Mouse (Mus musculus) limb, embryonic 11.5 days (tissue): ENCODE measurements around the gene Hdac1. TPM values are rescaled to one million over a fixed set of nuclear protein-coding genes. Genes with fewer than 3 reads are reported as not detected.

ENCODE experiments used
- ATAC-seq: fragments of 200-750 bp; cut with Nextera tagmentation; 2 replicates; pipeline ENCODE4 v1.8.0; 2017; ENCODE audit warnings: low read depth; ENCODE audit not compliant: insufficient number of reproducible peaks, low FRiP score, low TSS enrichment
- DNase-seq: peaks from one replicate; pipeline ENCODE4 v3.0.0-alpha.2; 2015; ENCODE audit warnings: low spot score
- H3K27ac ChIP-seq: fragments of 300-500 bp; sonication (generic); replicated peaks from 2 replicates; pipeline ENCODE4 v1.5.1; 2014; ENCODE audit warnings: low read depth, mild to moderate bottlenecking, low read length
- H3K27me3 ChIP-seq: fragments of 300-500 bp; sonication (generic); 2 replicates; pipeline ENCODE4 v1.6.1; 2014; ENCODE audit warnings: mild to moderate bottlenecking, low read length, mixed read lengths; ENCODE audit not compliant: control insufficient read depth, insufficient read depth
- H3K36me3 ChIP-seq: fragments of 300-500 bp; sonication (generic); 2 replicates; pipeline ENCODE4 v1.6.1; 2014; ENCODE audit warnings: mild to moderate bottlenecking, low read length, moderate library complexity, mixed read lengths; ENCODE audit not compliant: control insufficient read depth, insufficient read depth
- H3K4me1 ChIP-seq: fragments of 300-500 bp; sonication (generic); 2 replicates; pipeline ENCODE4 v1.6.1; 2014; ENCODE audit warnings: low read length, mixed read lengths; ENCODE audit not compliant: control insufficient read depth, insufficient read depth
- H3K4me2 ChIP-seq: fragments of 300-500 bp; sonication (generic); 2 replicates; pipeline ENCODE4 v1.6.1; 2014; ENCODE audit warnings: low read depth, mild to moderate bottlenecking, moderate library complexity; ENCODE audit not compliant: severe bottlenecking
- H3K4me3 ChIP-seq: fragments of 300-500 bp; sonication (generic); 2 replicates; pipeline ENCODE4 v1.5.1; 2014; ENCODE audit warnings: low read depth, low read length
- H3K9ac ChIP-seq: fragments of 300-500 bp; sonication (generic); 2 replicates; pipeline ENCODE4 v1.6.1; 2014; ENCODE audit warnings: mild to moderate bottlenecking, low read length
- H3K9me3 ChIP-seq: fragments of 300-500 bp; sonication (generic); 2 replicates; pipeline ENCODE4 v1.6.1; 2016; ENCODE audit warnings: low read length; ENCODE audit not compliant: control insufficient read depth
- WGBS: fragments of 180-500 bp; shearing (Covaris S2); extraction: QIAGEN DNeasy Blood & Tissue Kit; methylation state at CpG from one replicate; pipeline ENCODE4 v1.1.7; 2014; 5-methylcytosine and 5-hydroxymethylcytosine counted together
- polyA plus RNA-seq: library from polyadenylated mRNA; unstranded; fragments of >200 nt; fragmentation: Nextera tagmentation; extraction: Ambion mirVana; gene quantifications from 2 replicates; pipeline ENCODE4 v1.2.1, GENCODE M21; 2014

Hdac1 gene
- polyA plus RNA-seq, 1 experiment from 2014 or later: 309 TPM

DNA sequence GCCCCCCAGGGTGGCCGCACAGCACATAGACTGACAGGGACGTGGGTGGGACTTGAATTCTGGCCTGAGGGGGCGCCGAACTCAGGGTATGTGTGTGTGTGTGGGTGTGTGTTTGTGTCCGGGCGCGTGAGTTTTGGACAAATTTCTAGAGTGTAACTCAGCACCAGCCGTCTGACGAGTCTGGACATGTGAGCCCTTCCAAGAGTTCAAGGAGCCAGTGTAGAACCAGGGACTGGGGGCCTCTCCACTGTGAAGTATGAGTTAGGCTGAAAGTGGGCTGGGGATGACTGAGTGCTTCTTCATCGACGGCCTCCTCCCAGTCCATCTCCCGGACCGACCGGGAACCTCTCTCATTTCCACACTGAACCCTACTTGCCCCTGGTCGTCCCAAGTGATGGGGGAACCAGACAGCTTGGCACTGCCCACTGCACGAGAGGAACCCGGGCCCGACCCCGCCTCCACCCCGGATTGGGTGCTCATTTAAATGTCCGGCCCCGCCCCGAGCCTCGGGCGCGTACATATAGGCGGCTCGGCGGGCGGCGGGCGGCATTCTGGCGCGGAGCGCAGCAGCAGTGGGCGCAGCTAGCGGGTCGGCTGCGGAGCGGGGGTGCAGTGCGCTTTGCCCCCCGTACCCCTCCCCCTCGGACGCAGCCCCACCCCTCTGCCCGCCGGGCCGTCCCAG, 29.3 kb downstream of the Hdac1 start, which contains the start of gene Marcksl1:
Gene Marcksl1, plus strand, starts transcription at position 496 of the 682 bp plus-strand sequence.
- H3K9ac ChIP-seq: peak within 1 kb of the TSS; percentile 100
- peaks cover 10% of the 10 kb centered on the region; the same call in 1 of the 2 replicates for H3K4me1 ChIP-seq
- peak within 1 kb of the TSS; percentile 77 for H3K4me2 ChIP-seq
- 5% methylated on average over 43 of the region's 47 CpGs for WGBS
- DNase-seq (peak; percentile 96), ATAC-seq (peak; percentile 82)
- H3K9me3 ChIP-seq: no peaks in the 10 kb centered on the region
- no peaks in the 10 kb centered on the region for H3K27me3 ChIP-seq
- peak within 1 kb of the TSS; percentile 97 for H3K4me3 ChIP-seq
- H3K27ac ChIP-seq: peak within 1 kb of the TSS; percentile 97
- peaks cover 10% of the 10 kb centered on the region; the same call in 1 of the 2 replicates for H3K36me3 ChIP-seq

DNA sequence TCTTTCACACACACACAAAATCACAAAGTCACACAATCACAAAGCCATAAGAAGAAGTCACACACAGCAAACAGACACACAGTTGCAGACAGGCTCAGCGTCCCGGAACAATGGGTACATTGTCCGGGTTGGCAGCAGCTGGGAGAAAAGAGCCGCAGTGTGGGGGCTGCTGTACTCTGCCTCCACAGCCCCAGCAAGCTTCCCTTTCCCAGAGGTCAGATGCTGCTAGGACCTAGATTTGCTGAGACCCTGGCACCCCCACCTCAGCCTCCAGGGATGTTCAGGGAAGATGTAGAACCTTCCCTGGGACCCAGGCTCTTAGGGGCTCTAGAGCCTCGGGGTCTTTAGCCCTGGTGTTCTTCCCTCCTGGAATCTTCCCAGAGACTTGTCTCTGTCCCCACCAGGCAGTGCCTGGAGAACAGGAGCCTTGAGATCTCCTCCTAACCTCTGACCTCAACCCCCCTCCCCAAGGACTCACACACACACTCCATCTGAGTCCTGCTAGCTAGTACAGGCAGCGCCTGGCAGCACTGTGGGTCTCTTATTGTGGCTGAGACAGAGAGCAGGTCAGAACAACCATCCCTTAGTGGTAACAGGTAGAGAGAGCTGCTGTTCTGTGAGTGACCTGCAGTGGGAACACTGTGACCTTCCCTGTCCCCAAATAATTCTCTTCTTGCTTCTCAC, 31.0 kb downstream of the Hdac1 start:
- Histone ChIP-seq H3K4me1 (peaks cover 10% of the 10 kb centered on the region; the same call in 1 of the 2 replicates), H3K4me3 (no peak overlapping the region), H3K36me3 (no peaks in the 10 kb centered on the region), H3K27me3 (no peaks in the 10 kb centered on the region), H3K4me2 (peak overlapping the region; percentile 5; the same call in 1 of the 2 replicates), H3K9me3 (no peaks in the 10 kb centered on the region), H3K27ac (peak overlapping the region; percentile 30; the same call in 1 of the 2 replicates), H3K9ac (peak overlapping the region; percentile 17; the same call in 1 of the 2 replicates)
- ATAC-seq (no peak), DNase-seq (no peak)
- WGBS: 56% methylated on average over 6 of the region's 6 CpGs

DNA sequence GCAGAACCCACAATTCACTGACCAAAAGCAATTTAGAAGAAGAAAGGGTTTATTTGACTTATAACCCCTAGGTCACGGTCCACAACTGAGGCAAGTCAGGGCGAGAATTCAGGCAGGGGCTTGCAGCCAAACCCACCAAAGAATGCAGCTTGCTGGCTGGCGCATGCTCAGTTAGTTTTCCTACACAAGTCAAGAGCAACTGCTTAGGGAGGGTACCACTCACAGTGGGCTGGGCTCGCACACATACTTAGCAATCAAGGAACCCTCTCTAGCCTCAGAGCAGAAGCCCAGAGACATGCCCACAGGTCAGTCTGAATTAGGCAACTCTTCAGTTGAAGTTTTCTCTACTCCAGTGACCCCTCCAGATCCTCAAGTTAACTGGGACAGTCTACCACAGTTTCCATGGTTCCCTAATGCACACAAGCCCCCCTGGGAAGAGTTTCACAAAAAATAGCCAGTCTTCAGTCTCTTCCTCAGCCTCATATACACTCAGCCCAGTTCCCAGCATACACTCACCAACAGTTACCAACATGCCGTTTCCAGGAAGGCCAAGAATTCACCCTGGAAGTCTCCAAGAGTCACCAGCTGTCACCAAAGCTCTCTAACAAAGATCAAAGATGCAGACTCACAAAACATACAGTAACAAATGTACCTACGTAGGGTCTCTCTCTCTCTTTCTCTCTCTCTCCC, 31.6 kb downstream of the Hdac1 start:
- Histone ChIP-seq H3K9ac (peak overlapping the region; percentile 17; the same call in 1 of the 2 replicates), H3K9me3 (no peaks in the 10 kb centered on the region), H3K4me3 (no peak overlapping the region), H3K27ac (peak overlapping the region; percentile 30), H3K27me3 (no peaks in the 10 kb centered on the region), H3K4me2 (no peak overlapping the region), H3K4me1 (peaks cover 10% of the 10 kb centered on the region; the same call in 1 of the 2 replicates), H3K36me3 (no peaks in the 10 kb centered on the region)
- DNase-seq: no peak
- WGBS: 62% methylated on average over 6 of the region's 6 CpGs
- no peak for ATAC-seq

DNA sequence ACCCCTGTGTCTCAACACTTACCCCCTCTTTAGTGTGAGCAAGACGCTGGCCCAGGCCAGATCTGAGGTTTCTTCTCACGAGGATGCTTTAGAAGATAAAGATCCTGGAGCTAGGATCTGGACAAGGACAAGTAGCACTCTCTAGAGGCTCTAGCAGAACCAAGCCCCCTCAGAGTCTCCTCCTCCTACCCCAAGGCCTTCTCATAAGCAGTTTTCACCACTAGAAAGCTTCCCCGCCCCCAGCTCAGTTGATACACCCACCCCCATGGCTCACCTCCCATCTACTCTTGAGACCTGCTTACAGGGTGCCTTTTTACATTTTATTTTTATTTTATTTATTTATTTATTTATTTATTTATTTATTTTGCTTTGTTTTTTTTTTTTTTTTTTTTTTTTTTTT, 32.9 kb downstream of the Hdac1 start:
- Histone ChIP-seq H3K4me3 (no peak overlapping the region), H3K9ac (no peak overlapping the region), H3K36me3 (no peaks in the 10 kb centered on the region), H3K27ac (no peak overlapping the region), H3K4me1 (peaks cover 10% of the 10 kb centered on the region; the same call in 1 of the 2 replicates), H3K9me3 (no peaks in the 10 kb centered on the region), H3K4me2 (no peak overlapping the region), H3K27me3 (no peaks in the 10 kb centered on the region)
- 70% methylated on average over 3 of the region's 3 CpGs for WGBS
- no peak for ATAC-seq
- no peak for DNase-seq

DNA sequence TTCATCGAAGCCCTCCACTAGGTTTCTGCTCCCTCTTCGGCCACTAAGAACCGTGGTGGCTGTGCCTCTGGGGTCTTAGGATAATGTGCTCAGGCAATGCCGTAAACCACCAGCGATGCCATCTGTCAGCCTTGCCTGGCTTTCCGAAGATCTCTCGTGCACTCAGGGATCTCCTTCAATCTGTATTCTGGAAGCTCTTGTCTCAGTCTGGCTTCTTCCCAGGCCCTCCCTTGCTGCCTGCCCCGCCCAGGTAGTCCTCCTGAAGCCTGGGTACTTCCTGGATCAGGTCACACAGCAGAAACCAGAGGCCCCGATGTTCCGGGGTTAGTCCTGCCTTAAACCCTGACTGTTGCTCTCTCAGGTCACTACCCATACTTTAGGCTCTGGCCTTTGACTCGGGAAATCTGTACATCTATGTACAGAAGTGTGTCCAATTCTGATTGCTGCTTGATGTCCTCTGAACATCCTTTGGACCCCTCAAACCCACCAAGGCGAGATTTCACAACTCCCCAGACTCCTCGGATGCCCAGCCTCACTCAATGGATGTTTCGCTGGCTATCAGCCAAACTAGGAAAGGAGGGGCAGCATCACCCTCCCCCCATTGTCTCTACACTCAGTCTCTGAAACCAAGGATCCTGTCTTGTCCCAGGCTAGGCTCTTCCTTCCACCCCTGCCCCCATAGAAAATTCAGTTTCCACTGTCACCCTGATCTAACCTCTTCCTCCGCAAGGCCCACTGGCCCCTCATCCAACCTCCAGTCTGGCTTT, 33.5 kb downstream of the Hdac1 start:
- ATAC-seq (no peak), DNase-seq (no peak)
- Histone ChIP-seq H3K27ac (no peak overlapping the region), H3K4me3 (no peak overlapping the region), H3K36me3 (no peaks in the 10 kb centered on the region), H3K9me3 (no peaks in the 10 kb centered on the region), H3K4me2 (no peak overlapping the region), H3K4me1 (peaks cover 10% of the 10 kb centered on the region; the same call in 1 of the 2 replicates), H3K9ac (no peak overlapping the region), H3K27me3 (no peaks in the 10 kb centered on the region)
- 64% methylated on average over 15 of the region's 15 CpGs for WGBS

DNA sequence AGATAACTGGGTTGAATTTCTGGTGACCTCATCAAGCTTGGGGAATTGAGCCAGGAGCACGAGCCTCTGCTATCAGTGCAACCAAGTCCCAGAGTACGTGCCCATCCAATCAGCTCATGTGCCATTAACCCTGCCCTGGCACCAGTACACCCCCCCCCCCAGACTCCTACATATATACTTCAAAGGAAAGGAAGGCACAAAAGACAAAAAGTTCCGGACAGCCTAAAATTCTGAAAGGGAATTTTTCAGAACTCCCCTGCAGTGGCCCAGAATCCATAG, 34.3 kb downstream of the Hdac1 start:
- Histone ChIP-seq H3K4me1 (peaks cover 10% of the 10 kb centered on the region; the same call in 1 of the 2 replicates), H3K4me2 (no peak overlapping the region), H3K27me3 (no peaks in the 10 kb centered on the region), H3K9me3 (no peaks in the 10 kb centered on the region), H3K27ac (no peak overlapping the region), H3K4me3 (no peak overlapping the region), H3K9ac (no peak overlapping the region), H3K36me3 (no peaks in the 10 kb centered on the region)
- no peak for DNase-seq
- no peak for ATAC-seq
- 65% methylated on average over 3 of the region's 3 CpGs for WGBS

DNA sequence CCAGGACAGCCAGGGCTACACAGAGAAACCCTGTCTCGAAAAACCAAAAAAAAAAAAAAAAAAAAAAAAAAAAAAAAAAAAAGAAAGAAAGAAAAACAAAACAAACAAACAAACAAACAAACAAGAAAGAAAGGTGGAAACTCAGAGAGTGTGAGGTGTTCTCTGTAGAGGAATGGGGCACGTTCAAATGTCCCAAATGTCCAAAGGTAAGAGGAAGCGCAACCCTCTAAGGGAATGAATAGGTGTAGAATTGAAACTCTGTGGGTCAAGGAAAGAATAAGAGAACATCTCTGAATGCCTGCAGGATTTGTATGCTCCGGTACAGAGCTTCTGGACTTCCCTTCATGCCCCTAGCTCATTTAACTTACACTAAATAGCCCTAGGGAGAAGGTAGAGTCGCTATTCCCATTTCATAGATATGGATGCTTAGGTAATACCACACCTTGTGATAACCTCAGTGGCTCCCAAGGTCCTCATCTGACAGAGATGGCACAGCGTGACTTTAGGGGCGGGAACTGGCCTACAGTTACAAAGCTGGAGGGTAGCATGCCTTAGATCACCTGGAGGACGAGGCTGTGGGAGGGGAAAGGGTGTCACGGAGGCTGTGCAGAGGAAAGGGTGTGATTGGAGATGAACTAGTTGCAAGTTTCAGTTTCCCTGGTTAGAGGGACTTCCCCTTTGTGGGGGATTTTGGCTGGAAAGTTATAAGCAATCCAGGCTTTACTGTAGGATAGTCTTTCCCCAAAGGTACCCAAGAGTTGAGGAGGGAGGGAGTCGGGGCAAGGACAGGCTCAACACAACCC, 34.9 kb downstream of the Hdac1 start:
- no peak overlapping the region for H3K9ac ChIP-seq
- DNase-seq (no peak), ATAC-seq (no peak)
- no peak overlapping the region for H3K27ac ChIP-seq
- no peak overlapping the region for H3K4me2 ChIP-seq
- no peaks in the 10 kb centered on the region for H3K9me3 ChIP-seq
- 60% methylated on average over 9 of the region's 10 CpGs for WGBS
- no peaks in the 10 kb centered on the region for H3K27me3 ChIP-seq
- no peak overlapping the region for H3K4me3 ChIP-seq
- H3K4me1 ChIP-seq: peaks cover 10% of the 10 kb centered on the region; the same call in 1 of the 2 replicates
- H3K36me3 ChIP-seq: no peaks in the 10 kb centered on the region
